Mouse (Mus musculus): Measurements from ENCODE around the gene Grik5.

DNA sequence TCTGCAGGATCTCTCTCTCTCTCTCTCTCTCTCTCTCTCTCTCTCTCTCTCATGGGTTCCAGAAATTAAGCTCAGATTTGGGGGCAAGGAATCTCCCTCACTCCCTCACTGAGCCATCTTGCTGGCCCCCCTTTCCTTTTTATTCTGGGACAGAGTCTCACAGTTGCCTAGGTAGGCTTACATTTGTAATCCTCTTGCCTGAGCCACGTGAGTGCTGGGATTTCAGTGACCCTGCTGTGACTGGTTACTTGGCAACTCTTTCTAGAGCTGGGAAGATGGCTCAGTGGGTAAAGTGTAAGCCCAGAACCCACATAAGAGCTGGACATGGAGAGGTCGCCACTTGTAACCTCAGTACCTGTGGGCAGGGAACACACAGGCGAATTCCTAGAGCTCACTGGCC is 40.6 kb downstream of the Grik5 start:
- no peak for TF ChIP-seq CTCF (IDR thresholded peaks at IDR 0.05; ENCODE audit: low read depth)
- no peak for TF ChIP-seq EP300 (IDR thresholded peaks at IDR 0.05; ENCODE audit: low read depth)

All from liver, postnatal 0 days (tissue).